Mouse (Mus musculus) limb, embryonic 12.5 days (tissue): ENCODE results near the gene Rhou. TPM values are rescaled to one million over a fixed set of nuclear protein-coding genes. Genes with fewer than 3 reads are reported as not detected.
A peak's percentile ranks its signal among the peaks of the same experiment; 100 is the strongest.

Experiments used
- ATAC-seq: fragments of 200-750 bp; cut with Nextera tagmentation; 2 replicates; pipeline ENCODE4 v1.8.0; 2017; ENCODE audit warnings: low read depth, moderate TSS enrichment; ENCODE audit not compliant: insufficient number of reproducible peaks, insufficient read depth, low FRiP score, low TSS enrichment
- H3K27ac ChIP-seq: fragments of 300-500 bp; sonication (generic); 2 replicates; pipeline ENCODE4 v1.5.1; 2016; ENCODE audit warnings: mild to moderate bottlenecking, moderate library complexity
- H3K27me3 ChIP-seq: fragments of 300-500 bp; sonication (generic); 2 replicates; pipeline ENCODE4 v1.6.1; 2016; ENCODE audit warnings: mild to moderate bottlenecking, moderate library complexity
- H3K36me3 ChIP-seq: fragments of 300-500 bp; sonication (generic); 2 replicates; pipeline ENCODE4 v1.6.1; 2016; ENCODE audit warnings: mild to moderate bottlenecking, moderate library complexity
- H3K4me1 ChIP-seq: fragments of 300-500 bp; sonication (generic); replicated peaks from 2 replicates; pipeline ENCODE4 v1.6.1; 2016
- H3K4me2 ChIP-seq: fragments of 300-500 bp; sonication (generic); 2 replicates; pipeline ENCODE4 v1.6.1; 2016; ENCODE audit warnings: mild to moderate bottlenecking, moderate library complexity
- H3K4me3 ChIP-seq: fragments of 300-500 bp; sonication (generic); replicated peaks from 2 replicates; pipeline ENCODE4 v1.5.1; 2016; ENCODE audit warnings: mild to moderate bottlenecking
- H3K9ac ChIP-seq: fragments of 300-500 bp; sonication (generic); replicated peaks from 2 replicates; pipeline ENCODE4 v1.6.1; 2016; ENCODE audit warnings: mild to moderate bottlenecking, moderate library complexity
- H3K9me3 ChIP-seq: fragments of 300-500 bp; sonication (generic); 2 replicates; pipeline ENCODE4 v1.6.1; 2016; ENCODE audit warnings: mild to moderate bottlenecking, moderate library complexity
- WGBS: fragments of 180-500 bp; shearing (Covaris S2); methylation state at CpG from one replicate; pipeline ENCODE4 v1.1.7; 2016; 5-methylcytosine and 5-hydroxymethylcytosine counted together
- polyA plus RNA-seq: library from polyadenylated mRNA; unstranded; fragments of >200 nt; fragmentation: Nextera tagmentation; extraction: Ambion mirVana; gene quantifications from 2 replicates; pipeline ENCODE4 v1.2.1, GENCODE M21; 2016

Rhou gene
- polyA plus RNA-seq, 1 experiment from 2014 or later, result 8.9 TPM

- H3K4me1 ChIP-seq, result peaks cover 23% of the 10 kb centered on the region
- no peaks in the 10 kb centered on the region for H3K27me3 ChIP-seq
- WGBS, result 89% methylated on average over 5 of the region's 5 CpGs
- no peak overlapping the region for H3K27ac ChIP-seq
- no peak overlapping the region for H3K4me2 ChIP-seq
- H3K9me3 ChIP-seq, result no peaks in the 10 kb centered on the region
- ATAC-seq, result no peak
- H3K9ac ChIP-seq, result no peak overlapping the region
- H3K4me3 ChIP-seq, result no peak overlapping the region
- H3K36me3 ChIP-seq, result peaks cover 4% of the 10 kb centered on the region
Observed at GRCm38 (mm10) chr8:123651390-123652098, 2.2 kb upstream of the Rhou start.

GRCm38 (mm10) chr8:123652641-123653040, 1.1 kb upstream of the Rhou start:
- Histone ChIP-seq H3K9ac (no peak overlapping the region), H3K4me1 (peaks cover 23% of the 10 kb centered on the region), H3K4me3 (no peak overlapping the region), H3K9me3 (no peaks in the 10 kb centered on the region), H3K4me2 (no peak overlapping the region), H3K36me3 (peaks cover 15% of the 10 kb centered on the region), H3K27ac (no peak overlapping the region), H3K27me3 (no peaks in the 10 kb centered on the region)
- no peak for ATAC-seq
- WGBS, result 65% methylated on average over 4 of the region's 4 CpGs

GRCm38 (mm10) chr8:123653994-123654569, 353 bp downstream of the Rhou start:
- H3K9ac ChIP-seq, result peak overlapping the region; percentile 90
- H3K4me2 ChIP-seq, result peak overlapping the region; percentile 63
- H3K36me3 ChIP-seq, result peaks cover 29% of the 10 kb centered on the region
- peaks cover 19% of the 10 kb centered on the region for H3K4me1 ChIP-seq
- WGBS, result under 1% methylated on average over 53 of the region's 77 CpGs
- ATAC-seq, result peak; percentile 57
- H3K27ac ChIP-seq, result peak overlapping the region; percentile 92
- H3K9me3 ChIP-seq, result no peaks in the 10 kb centered on the region
- no peaks in the 10 kb centered on the region for H3K27me3 ChIP-seq
- peak overlapping the region; percentile 74 for H3K4me3 ChIP-seq

- Histone ChIP-seq H3K27ac (0 out of 2 replicates have a peak overlapping the region, but pooled peaks have one; percentile 45), H3K36me3 (peaks cover 34% of the 10 kb centered on the region), H3K4me3 (peak overlapping the region; percentile 74), H3K4me1 (peaks cover 19% of the 10 kb centered on the region), H3K27me3 (no peaks in the 10 kb centered on the region), H3K4me2 (peak overlapping the region; percentile 63), H3K9ac (peak overlapping the region; percentile 90; the same call in 1 of the 2 replicates), H3K9me3 (no peaks in the 10 kb centered on the region)
- ATAC-seq, result no peak
- 6% methylated on average over 5 of the region's 5 CpGs for WGBS
Observed at GRCm38 (mm10) chr8:123654763-123655162, 1.0 kb downstream of the Rhou start.

GRCm38 (mm10) chr8:123655351-123655779, 1.6 kb downstream of the Rhou start:
- Histone ChIP-seq H3K9ac (peak overlapping the region; percentile 90; the same call in 1 of the 2 replicates), H3K27ac (0 out of 2 replicates have a peak overlapping the region, but pooled peaks have one; percentile 45), H3K4me1 (peaks cover 19% of the 10 kb centered on the region), H3K4me2 (peak overlapping the region; percentile 63), H3K36me3 (peaks cover 40% of the 10 kb centered on the region), H3K4me3 (peak overlapping the region; percentile 74), H3K9me3 (no peaks in the 10 kb centered on the region), H3K27me3 (no peaks in the 10 kb centered on the region)
- no peak for ATAC-seq
- WGBS, result 1% methylated on average over 8 of the region's 8 CpGs

- Histone ChIP-seq H3K4me3 (no peak overlapping the region), H3K4me2 (no peak overlapping the region), H3K9ac (no peak overlapping the region), H3K36me3 (peaks cover 65% of the 10 kb centered on the region), H3K9me3 (no peaks in the 10 kb centered on the region), H3K27me3 (no peaks in the 10 kb centered on the region), H3K4me1 (peaks cover 19% of the 10 kb centered on the region), H3K27ac (no peak overlapping the region)
- WGBS, result 90% methylated on average over 8 of the region's 8 CpGs
- no peak for ATAC-seq
Observed at GRCm38 (mm10) chr8:123657826-123658225, 4.1 kb downstream of the Rhou start.

- no peak for ATAC-seq
- H3K36me3 ChIP-seq, result peaks cover 82% of the 10 kb centered on the region
Observed at GRCm38 (mm10) chr8:123659469-123660057, 5.8 kb downstream of the Rhou start.

GRCm38 (mm10) chr8:123661515-123661914, 7.8 kb downstream of the Rhou start:
- ATAC-seq, result no peak
- no peaks in the 10 kb centered on the region for H3K9me3 ChIP-seq
- 91% methylated on average over 11 of the region's 11 CpGs for WGBS
- no peaks in the 10 kb centered on the region for H3K4me1 ChIP-seq
- peaks cover 78% of the 10 kb centered on the region for H3K36me3 ChIP-seq
- H3K27me3 ChIP-seq, result no peaks in the 10 kb centered on the region
- H3K9ac ChIP-seq, result no peak overlapping the region
- H3K4me3 ChIP-seq, result no peak overlapping the region
- H3K27ac ChIP-seq, result no peak overlapping the region
- H3K4me2 ChIP-seq, result no peak overlapping the region

More at GRCm38 (mm10) chr8:123659469-123660057, 5.8 kb downstream of the Rhou start:
- no peaks in the 10 kb centered on the region for H3K9me3 ChIP-seq
- no peak overlapping the region for H3K4me3 ChIP-seq
- H3K4me1 ChIP-seq, result peaks cover 15% of the 10 kb centered on the region
- 86% methylated on average over 10 of the region's 10 CpGs for WGBS
- H3K4me2 ChIP-seq, result no peak overlapping the region
- no peak overlapping the region for H3K9ac ChIP-seq
- H3K27me3 ChIP-seq, result no peaks in the 10 kb centered on the region
- H3K27ac ChIP-seq, result no peak overlapping the region

GRCm38 (mm10) chr8:123665580-123665979, 11.9 kb downstream of the Rhou start:
- no peak overlapping the region for H3K27ac ChIP-seq
- peaks cover 39% of the 10 kb centered on the region for H3K36me3 ChIP-seq
- H3K4me3 ChIP-seq, result no peak overlapping the region
- no peaks in the 10 kb centered on the region for H3K27me3 ChIP-seq
- 84% methylated on average over 6 of the region's 6 CpGs for WGBS
- H3K9ac ChIP-seq, result no peak overlapping the region
- H3K9me3 ChIP-seq, result no peaks in the 10 kb centered on the region
- peaks cover 5% of the 10 kb centered on the region; the same call in 1 of the 2 replicates for H3K4me1 ChIP-seq
- no peak overlapping the region for H3K4me2 ChIP-seq
- ATAC-seq, result no peak

- no peak overlapping the region for H3K4me3 ChIP-seq
- H3K27me3 ChIP-seq, result no peaks in the 10 kb centered on the region
- H3K9me3 ChIP-seq, result no peaks in the 10 kb centered on the region
- H3K4me2 ChIP-seq, result no peak overlapping the region
- H3K9ac ChIP-seq, result no peak overlapping the region
- peaks cover 27% of the 10 kb centered on the region for H3K36me3 ChIP-seq
- peaks cover 5% of the 10 kb centered on the region; the same call in 1 of the 2 replicates for H3K4me1 ChIP-seq
- ATAC-seq, result no peak
- 87% methylated on average over 1 of the region's 1 CpGs for WGBS
- no peak overlapping the region for H3K27ac ChIP-seq
Observed at GRCm38 (mm10) chr8:123666832-123667231, 13.1 kb downstream of the Rhou start.

- H3K27me3 ChIP-seq, result no peaks in the 10 kb centered on the region
- no peak overlapping the region for H3K27ac ChIP-seq
- H3K9me3 ChIP-seq, result no peaks in the 10 kb centered on the region
- H3K9ac ChIP-seq, result no peak overlapping the region
- H3K36me3 ChIP-seq, result peaks cover 8% of the 10 kb centered on the region; the same call in 1 of the 2 replicates
- 58% methylated on average over 4 of the region's 4 CpGs for WGBS
- no peak overlapping the region for H3K4me2 ChIP-seq
- H3K4me3 ChIP-seq, result no peak overlapping the region
- no peak for ATAC-seq
- H3K4me1 ChIP-seq, result peaks cover 5% of the 10 kb centered on the region; the same call in 1 of the 2 replicates
Observed at GRCm38 (mm10) chr8:123668681-123669080, 15.0 kb downstream of the Rhou start.
